Comparison of ENCODE assay signal across 11 mouse cellular contexts in the genomic region with DNA sequence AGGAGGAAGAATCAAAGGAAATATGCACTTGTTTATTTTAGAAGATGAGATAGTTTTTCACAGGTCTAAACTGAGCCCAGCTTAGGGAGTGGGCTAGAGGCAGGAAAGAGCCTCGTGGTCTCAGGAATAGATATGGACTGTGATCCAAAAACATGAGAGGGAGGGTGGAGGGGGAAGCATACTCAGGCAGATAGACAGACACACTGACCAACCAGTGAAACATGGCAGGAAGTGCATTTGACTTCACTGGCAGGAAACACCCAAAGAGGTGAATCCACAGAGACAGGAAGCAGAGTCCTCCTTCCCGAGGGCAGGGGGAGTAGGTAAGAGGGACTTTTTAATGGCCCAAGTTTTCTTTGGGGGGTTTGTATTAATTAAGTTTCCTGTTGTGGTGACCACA. TPM values are rescaled to one million over a fixed set of nuclear protein-coding genes. Genes with fewer than 3 reads are reported as not detected.
DNase-seq lines count a peak whose midpoint lies in the region; ATAC-seq lines count a peak whose summit lies in the region.
"Had no signal": no experiment of that assay in that cellular context is flagged by ENCODE, and none has a peak within 500 bp of the region (broad histone marks: within the 10 kb centered on the region; RNA-seq: fewer than 3 reads in every experiment).

No protein-coding gene starts in this region.

- 42% methylated on average over 2 of the region's 2 CpGs for WGBS in heart, embryonic 13.5 days
- WGBS in hindbrain, embryonic 11.5 days, result 80% methylated on average over 2 of the region's 2 CpGs
- WGBS in midbrain, embryonic 14.5 days, result 84% methylated on average over 2 of the region's 2 CpGs

- H3K27ac ChIP-seq in heart, embryonic 13.5 days (replicated peaks), result peak overlapping the region; percentile 42; the same call in 1 of the 2 replicates
- H3K27ac ChIP-seq in hindbrain, embryonic 11.5 days (ENCODE audit: low read depth, low read length), result no peak overlapping the region
- H3K27ac ChIP-seq in midbrain, embryonic 14.5 days (replicated peaks; ENCODE audit: low read depth, low read length), result no peak overlapping the region
- H3K27ac ChIP-seq: hindbrain, embryonic 12.5 days had no signal

- no peak overlapping the region for H3K9ac ChIP-seq in heart, embryonic 13.5 days
- no peak overlapping the region for H3K9ac ChIP-seq in hindbrain, embryonic 11.5 days (ENCODE audit: low read depth, low read length)
- H3K9ac ChIP-seq in midbrain, embryonic 14.5 days (replicated peaks; ENCODE audit: low read length), result no peak overlapping the region
- H3K9ac ChIP-seq: hindbrain, embryonic 12.5 days had no signal

- no peak for DNase-seq in heart, postnatal 10 days
- peak; percentile 45 to 49 for DNase-seq in spleen, postnatal 36 days (ENCODE audit: low spot score in 2 of 2)
- no peak for DNase-seq in spleen, postnatal 10 days (ENCODE audit: low spot score in 2 of 2)
- no peak for DNase-seq in c-Kit-positive CD71-positive TER-119-positive erythroid progenitor cells, embryonic 14.5 days (ENCODE audit: low spot score)
- no peak for DNase-seq in hindbrain, embryonic 11.5 days (ENCODE audit: low spot score)
- DNase-seq in midbrain, embryonic 14.5 days, result no peak
- DNase-seq: cerebellum, postnatal 36 days had no signal

- peak overlapping the region; percentile 16; the same call in 1 of the 2 replicates for H3K4me2 ChIP-seq in heart, embryonic 13.5 days
- no peak overlapping the region for H3K4me2 ChIP-seq in hindbrain, embryonic 11.5 days (replicated peaks; ENCODE audit: low read depth, low read length)
- H3K4me2 ChIP-seq in midbrain, embryonic 14.5 days (ENCODE audit: low read length), result no peak overlapping the region
- H3K4me2 ChIP-seq: hindbrain, embryonic 12.5 days had no signal

- H3K9me3 ChIP-seq in heart, embryonic 13.5 days, result no peaks in the 10 kb centered on the region
- H3K9me3 ChIP-seq in hindbrain, embryonic 11.5 days (ENCODE audit: control insufficient read depth, low read length), result no peaks in the 10 kb centered on the region
- H3K9me3 ChIP-seq in midbrain, embryonic 14.5 days (ENCODE audit: control insufficient read depth, low read length), result no peaks in the 10 kb centered on the region
- H3K9me3 ChIP-seq: hindbrain, embryonic 12.5 days had no signal

- H3K27me3 ChIP-seq in heart, embryonic 13.5 days (replicated peaks), result no peaks in the 10 kb centered on the region
- no peaks in the 10 kb centered on the region for H3K27me3 ChIP-seq in hindbrain, embryonic 11.5 days (ENCODE audit: control insufficient read depth, insufficient read depth, low read length)
- no peaks in the 10 kb centered on the region for H3K27me3 ChIP-seq in midbrain, embryonic 14.5 days (ENCODE audit: control insufficient read depth, insufficient read depth, low read length)
- H3K27me3 ChIP-seq: hindbrain, embryonic 12.5 days had no signal

- peaks cover 26% of the 10 kb centered on the region for H3K4me1 ChIP-seq in heart, embryonic 13.5 days
- H3K4me1 ChIP-seq in hindbrain, embryonic 11.5 days (replicated peaks; ENCODE audit: control insufficient read depth, insufficient read depth, low read length), result no peaks in the 10 kb centered on the region
- H3K4me1 ChIP-seq in midbrain, embryonic 14.5 days (ENCODE audit: control insufficient read depth, insufficient read depth, low read length), result no peaks in the 10 kb centered on the region

- intact Hi-C loops in heart, postnatal 10 days (cut with DNase I), result no loop called here

- no peak overlapping the region for H3K4me3 ChIP-seq in heart, embryonic 13.5 days
- no peak overlapping the region for H3K4me3 ChIP-seq in hindbrain, embryonic 11.5 days (ENCODE audit: low read depth, low read length)
- no peak overlapping the region for H3K4me3 ChIP-seq in midbrain, embryonic 14.5 days (replicated peaks; ENCODE audit: low read depth, low read length)
- H3K4me3 ChIP-seq: erythroblast, embryonic 14.5 days; hindbrain, embryonic 12.5 days had no signal

- ATAC-seq in heart, embryonic 13.5 days (ENCODE audit: extremely low read depth, insufficient number of reproducible peaks, low FRiP score, low TSS enrichment), result no peak
- ATAC-seq in megakaryocyte progenitor cell, adult 5-6 weeks (replicated peaks; ENCODE audit: poor library complexity), result peak; percentile 69
- no peak for ATAC-seq in hindbrain, embryonic 11.5 days (ENCODE audit: low FRiP score)
- ATAC-seq in midbrain, embryonic 14.5 days (ENCODE audit: low FRiP score, low TSS enrichment), result no peak

- no peaks in the 10 kb centered on the region for H3K36me3 ChIP-seq in heart, embryonic 13.5 days
- no peaks in the 10 kb centered on the region for H3K36me3 ChIP-seq in hindbrain, embryonic 11.5 days (ENCODE audit: control insufficient read depth, insufficient read depth, low read length)
- H3K36me3 ChIP-seq in midbrain, embryonic 14.5 days (ENCODE audit: control insufficient read depth, insufficient read depth, low read length), result no peaks in the 10 kb centered on the region
- H3K36me3 ChIP-seq: hindbrain, embryonic 12.5 days had no signal

RNA-seq across cellular contexts. Expression of a gene that starts 25.7 kb away (rescaled TPM):
- 3.3 and 3.4 TPM in 2 replicates for polyA plus RNA-seq in heart, embryonic 13.5 days (2015; fragmentation: Nextera tagmentation; extraction: Ambion mirVana)
- 10 to 100 TPM; 17.0 to 18.9 TPM for total RNA-seq in heart, postnatal 10 days (2021)
- total RNA-seq in megakaryocyte progenitor cell, adult 5-6 weeks (2015), result 77.7 and 81.8 TPM in 2 replicates
- total RNA-seq in megakaryocyte progenitor cell, adult 5-6 weeks (2017), result 71.4 and 83.3 TPM in 2 replicates
- polyA plus RNA-seq in hindbrain, embryonic 11.5 days (2014; fragmentation: Nextera tagmentation; extraction: Ambion mirVana), result 8.3 and 11.5 TPM in 2 replicates
- polyA plus RNA-seq in midbrain, embryonic 14.5 days (2014; fragmentation: Nextera tagmentation; extraction: Ambion mirVana), result 18.3 and 21.4 TPM in 2 replicates

Comparison
In these comparisons a context has a peak if more than half of its experiments do, and no peak if none do; other contexts are left out.
1. DNase-seq: peak in spleen, postnatal 36 days (2 of 2); none in heart, postnatal 10 days (0 of 2), spleen, postnatal 10 days (0 of 2), c-Kit-positive CD71-positive TER-119-positive erythroid progenitor cells, embryonic 14.5 days (single experiment), hindbrain, embryonic 11.5 days (single experiment) and midbrain, embryonic 14.5 days (single experiment).